Mouse (Mus musculus): Measurements from ENCODE around the gene Mea1.

Mea1 gene

DNA sequence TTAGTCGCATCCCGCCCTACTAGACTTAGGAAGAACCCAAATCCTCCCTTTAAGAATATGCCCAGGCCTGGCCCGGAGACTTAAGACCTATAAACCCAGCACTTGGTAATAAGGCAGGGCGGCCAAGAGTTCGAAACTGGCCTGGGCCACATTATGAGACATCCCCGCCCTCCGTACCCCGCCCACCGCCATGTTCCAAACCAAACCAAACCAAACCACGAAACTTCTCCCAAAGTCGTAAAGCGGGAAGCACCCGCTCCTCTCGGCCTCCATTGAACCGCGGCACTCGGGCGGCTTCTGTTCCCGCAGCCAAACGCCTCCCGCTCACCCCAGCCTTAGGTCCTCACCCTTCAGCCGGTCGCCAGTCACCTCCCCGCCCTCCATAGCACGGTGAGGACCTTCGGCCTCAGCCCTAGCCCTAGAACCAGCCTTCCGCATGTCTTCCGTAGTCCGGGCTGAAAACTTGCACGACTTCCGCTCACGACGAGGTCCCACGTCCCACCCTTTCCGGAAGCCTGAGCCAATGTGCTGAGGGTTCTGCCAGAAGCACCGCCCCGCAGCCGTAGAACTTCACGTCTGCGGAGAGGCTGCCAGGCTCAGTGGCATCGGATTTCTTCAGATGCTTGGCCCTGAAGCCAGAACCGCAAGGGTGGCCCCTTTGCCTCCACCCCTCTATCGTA lies 4.6 kb upstream of the Mea1 start, which contains the start of gene Rrp36:
Gene Rrp36, minus strand, starts transcription at position 503 of the 680 bp plus-strand sequence.
- DNase-seq: peak; percentile 93 to 97

DNA sequence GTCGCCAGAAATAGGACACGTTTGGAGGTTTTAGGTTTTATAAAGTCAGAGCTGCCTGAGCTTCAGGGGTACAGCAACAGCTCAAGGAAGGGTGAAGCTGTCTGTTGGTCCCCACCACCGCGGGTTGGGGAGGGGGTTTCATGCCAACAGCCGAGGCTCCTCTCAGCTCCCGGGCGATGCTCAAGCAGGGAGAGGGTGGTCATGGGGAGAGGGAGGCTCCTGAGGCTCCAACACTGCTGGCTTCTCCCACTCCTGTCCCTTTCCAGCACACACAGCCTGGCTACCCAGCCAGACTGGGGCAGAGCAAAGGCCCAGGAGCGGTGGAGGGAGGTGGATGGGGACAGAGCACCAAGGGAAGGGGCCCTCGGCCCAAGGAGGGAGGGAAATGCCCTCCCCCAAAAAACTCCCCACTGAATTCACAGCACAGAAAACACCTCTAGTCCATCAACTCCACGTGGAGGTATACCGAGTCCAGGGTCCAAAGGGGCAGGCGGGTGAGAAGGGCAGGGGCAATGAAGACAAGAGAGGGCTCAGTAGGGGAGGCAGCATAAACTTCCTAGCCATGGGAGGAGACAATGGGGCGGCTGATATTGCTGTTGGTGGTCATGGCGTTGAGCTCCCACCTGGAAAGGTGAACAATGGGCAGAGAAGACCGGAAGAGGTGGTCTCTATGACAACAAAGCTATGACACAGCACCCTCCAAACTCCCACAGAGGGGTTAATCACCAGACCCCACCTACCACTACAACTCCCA lies 3.9 kb upstream of the Mea1 start:
- peak in 1 of 2 experiments; percentile 61 for DNase-seq

DNA sequence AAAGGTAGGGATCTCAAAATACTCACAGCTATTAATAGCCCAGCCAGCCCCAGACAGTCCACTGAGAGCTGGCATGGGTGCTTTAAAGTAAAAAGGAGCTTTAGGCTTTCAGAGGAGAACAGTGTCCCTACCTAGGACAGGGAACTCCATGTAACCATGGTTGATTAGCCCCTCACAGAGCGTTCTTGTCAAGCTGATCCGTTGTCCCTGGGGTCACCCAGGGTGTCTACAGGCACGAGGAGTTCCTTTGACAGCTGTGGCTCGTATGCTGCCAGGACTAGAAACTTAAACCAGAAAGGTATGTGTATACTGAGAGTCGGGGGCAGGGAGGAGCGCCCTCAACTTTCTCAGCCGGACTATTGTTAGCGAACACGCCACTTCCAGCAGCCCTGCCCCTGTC lies 318 bp downstream of the Mea1 start:
- no peak for DNase-seq

DNA sequence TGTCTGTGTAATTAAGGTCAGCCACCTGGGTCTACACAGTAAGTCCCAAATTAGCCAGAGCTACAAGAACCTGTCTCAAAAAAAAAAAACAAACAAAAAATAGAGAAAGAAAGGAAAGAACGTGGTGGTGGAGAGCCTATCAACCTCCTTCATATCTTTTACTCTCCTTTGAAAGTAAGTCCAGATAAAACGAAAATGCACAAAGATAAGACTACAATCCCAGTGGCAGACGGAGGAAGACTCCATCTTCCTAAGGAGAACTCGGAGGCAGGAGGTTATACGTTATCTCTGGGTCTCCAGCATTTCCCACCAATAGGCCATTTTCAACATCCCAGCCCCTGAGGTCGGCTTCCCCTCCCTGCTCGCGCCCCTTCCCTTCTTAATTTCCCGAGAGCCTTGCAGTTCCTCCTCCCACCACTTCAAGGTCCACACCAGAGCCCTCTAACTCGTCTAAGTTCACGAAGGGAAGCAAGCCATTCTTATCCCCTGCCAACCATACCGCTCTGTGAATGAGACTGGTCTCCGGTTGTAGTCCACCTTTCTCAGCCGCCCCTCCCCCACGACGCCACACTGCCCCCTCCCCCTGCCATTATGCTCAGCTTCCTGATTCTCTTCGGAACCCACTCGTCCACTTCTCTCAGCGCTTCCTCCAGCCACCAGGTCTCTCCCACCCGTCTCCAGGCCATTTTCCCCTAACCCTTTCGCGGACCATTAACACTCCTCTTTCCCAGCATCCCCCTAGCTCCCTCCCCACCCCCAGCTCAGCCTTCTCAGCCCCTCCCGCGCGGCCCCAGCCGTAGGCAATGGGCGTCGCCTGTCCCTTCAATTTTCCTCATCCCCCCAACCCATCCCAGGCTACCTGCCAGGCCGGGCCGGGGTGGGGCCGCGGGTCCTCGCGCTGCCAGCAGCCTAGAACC lies 1.5 kb downstream of the Mea1 start:
- DNase-seq: peak; percentile 60 to 73

DNA sequence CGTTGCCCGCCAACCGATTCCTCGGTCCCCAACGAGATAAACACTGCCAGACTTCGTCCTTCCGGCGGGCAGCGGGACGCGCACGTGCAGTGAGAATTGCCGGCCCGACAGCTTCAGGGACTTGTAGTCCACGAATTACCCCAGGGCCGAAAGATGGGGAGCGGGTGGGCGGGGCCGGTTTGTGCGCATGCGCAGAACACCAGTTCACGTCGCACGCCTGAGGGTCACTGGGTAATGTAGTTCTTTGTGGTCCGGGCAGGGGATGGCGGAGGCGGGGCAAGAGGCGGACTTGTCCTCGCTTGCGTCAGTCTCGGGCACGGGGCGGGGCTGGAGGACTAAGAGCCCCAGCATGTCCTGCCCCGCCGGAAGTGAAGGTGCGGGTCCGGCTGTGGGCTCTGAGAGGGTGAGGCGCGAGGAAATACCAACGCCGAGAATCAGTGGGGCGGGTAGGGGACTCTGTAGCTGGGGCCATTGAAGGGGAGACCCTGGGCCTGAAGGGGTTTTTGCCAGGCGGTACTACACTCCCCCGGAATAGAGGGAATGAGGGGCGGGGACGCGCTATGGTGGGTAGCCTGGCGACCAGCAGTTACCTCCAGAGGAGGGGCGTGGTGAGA lies 2.3 kb downstream of the Mea1 start, which contains the start of gene Klhdc3:
Gene Klhdc3, minus strand, starts transcription at position 155 of the 614 bp plus-strand sequence.
- DNase-seq: peak; percentile 99

DNA sequence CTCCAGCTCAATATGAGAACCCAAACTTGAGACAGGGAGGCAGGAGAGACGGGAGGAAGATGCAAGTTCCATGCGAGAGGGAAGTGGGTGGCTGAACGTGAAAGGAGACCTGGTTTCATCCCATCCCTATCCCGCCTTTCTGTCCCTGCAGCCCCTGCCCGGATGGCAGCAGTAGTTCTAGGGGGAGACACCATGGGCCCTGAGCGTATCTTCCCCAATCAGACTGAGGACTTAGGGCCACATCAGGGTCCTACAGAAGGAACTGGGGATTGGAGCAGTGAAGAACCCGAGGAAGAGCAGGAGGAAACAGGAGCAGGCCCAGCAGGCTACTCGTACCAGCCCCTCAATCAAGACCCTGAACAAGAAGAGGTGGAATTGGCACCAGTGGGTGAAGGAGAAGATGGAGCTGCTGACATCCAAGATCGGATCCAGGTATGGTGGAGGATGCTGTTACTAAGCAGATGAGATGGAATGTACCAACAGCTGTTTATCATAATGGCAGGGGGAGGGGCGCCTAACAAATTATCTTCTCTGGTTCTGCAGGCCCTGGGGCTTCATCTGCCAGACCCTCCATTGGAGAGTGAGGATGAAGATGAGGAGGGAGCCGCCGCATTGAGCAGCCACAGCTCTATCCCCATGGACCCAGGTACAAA lies 3.0 kb downstream of the Mea1 start:
- no peak for DNase-seq

DNA sequence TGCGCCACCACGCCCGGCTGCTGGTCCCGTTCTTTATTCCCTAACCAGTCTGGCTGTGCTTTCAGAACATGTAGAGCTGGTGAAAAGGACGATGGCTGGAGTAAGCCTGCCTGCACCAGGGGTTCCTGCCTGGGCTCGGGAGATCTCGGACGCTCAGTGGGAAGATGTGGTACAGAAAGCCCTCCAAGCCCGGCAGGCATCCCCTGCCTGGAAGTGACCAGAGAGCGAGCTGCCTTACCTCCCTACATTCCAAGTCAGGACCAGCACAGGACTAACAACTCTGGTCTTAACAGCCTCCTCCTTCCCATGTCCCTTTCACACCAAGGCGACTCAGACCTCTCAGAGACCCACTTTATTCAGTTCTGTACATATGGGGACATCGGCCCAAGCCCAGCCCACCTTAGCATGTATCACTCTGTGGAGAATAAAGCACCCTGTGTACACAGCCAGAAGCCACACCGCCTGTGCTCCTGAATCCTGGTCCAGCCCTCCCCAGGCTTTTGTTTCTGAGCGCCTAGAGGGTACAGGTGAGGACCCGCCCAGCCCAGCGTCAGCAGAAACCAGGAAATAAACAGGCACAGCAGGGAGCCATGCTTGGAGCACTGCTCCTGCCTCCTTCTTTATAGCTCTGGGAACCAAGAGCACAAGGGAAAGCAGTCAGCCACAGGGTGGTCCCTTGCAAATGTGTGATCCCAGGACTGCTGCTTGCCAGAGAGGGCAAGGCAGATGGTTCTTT lies 4.2 kb downstream of the Mea1 start:
- DNase-seq: no peak

DNA sequence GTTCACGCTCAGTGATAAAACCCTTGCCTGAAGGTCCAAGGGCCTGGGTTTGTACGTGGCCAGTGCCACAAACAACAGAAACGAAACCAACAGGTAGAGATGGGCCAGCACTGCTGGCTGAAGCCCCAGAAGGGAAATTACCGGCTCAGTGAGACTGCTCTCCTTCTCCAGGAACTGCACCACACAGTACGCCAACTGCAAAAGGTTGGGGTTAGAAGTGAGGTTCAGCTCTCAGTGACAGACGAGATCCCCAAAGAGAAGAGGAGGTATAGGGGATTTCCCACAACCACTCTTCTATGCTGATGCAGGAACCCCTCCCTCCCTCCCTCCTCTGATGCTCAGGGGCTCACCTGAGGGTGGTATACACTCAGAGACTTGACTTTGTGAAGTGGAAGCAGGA lies 7.3 kb downstream of the Mea1 start:
- DNase-seq: no peak

DNA sequence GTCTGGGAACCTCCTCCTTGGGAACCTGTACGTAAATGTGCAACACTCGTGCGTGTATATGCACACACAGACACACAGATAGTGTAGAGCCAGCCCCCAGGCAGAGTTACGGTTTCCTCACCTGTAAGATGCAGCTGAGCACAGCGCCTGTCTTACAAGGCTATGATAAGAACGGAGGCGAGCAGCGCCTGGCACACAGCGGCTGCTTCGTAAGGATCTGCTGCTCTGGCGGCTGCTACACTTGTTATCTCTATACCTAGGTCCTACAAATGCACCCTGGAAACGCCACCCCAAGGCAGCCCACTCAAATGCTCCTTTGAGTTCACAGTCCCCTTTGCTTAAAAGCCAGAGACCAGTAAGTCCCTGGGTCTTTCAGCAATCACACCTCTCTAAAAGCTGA lies 12.1 kb downstream of the Mea1 start:
- no peak for DNase-seq

DNA sequence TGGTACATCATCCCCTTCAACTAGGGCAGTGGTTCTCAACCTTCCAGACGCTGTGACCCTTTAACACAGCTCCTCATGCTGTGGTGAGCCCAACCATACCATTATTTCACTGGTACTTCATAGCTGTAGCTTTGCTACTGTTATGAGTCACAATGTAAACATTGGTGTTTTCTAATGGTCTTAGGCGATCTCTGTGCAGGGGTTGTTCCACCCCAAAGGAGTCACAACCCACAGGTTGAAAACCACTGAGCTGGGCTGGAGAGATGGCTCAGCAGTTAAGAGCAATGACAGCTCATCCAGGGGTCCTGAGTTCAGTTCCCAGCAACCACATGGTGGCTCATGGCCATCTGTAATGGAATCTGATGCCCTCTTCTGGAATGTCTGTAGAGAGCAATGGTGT lies 12.8 kb downstream of the Mea1 start:
- DNase-seq: no peak

DNA sequence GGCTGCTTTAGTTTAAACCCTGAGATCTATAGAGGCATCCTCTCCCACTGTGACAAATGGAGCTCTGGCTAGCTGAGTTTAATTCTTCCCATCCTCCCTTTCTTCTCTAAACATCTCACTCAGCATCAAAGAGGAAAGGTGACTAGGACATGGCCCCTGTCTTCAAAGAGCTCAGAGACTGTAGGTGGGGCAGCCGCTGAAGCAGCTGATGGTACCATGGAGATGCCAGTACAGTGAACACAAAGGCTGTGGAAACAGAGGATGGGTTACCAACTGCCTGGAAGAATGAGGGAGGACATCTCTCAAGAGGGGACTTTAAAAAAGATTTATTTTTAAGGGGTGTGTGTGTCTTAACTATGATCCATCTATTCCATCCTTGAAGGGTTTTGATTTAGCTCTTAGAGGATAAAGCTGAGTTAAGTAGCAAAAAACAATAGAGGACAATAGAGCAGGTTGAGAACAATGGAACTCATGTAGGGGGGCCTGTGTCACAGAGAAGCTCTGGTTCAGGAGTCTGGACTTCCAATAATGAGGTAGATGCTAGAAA lies 16.0 kb downstream of the Mea1 start:
- no peak for DNase-seq

DNA sequence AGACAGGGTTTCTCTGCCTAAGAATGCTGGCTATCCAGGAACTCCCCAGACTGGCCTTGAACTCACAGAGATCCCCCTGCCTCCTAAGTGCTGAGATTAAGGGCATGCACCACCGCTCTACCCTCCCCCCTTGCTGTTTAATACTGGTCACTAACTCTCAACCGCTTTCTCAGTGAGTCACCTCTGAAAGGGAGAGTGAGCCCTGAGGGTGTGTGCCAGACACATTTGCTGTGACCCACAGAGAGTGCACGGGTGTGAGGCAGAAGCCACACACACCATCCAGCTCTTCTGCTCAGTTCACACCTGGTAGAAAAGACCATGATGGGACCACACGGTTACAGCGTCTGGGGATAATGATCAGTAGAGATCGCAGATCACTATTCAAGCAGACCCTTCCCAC lies 19.9 kb downstream of the Mea1 start:
- no peak for DNase-seq

DNA sequence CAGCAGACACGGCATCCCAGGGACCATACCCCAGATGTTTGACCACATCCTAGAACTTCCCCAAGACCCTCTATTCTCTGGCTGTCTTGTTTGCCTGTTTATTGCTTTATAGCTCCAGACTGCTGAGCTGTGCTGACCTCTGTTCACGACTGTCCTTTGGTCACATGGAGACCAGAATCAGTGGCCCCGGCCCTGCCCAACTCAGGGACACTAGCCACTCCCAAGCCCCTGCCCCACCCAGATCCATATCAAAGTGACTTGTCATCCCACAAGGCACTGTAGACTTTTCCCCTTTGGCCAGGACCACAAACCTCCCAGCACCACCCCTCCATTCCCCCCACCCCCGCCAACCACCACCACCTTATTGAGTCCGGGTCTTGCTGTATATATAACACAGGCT lies 20.7 kb downstream of the Mea1 start:
- DNase-seq: no peak

DNA sequence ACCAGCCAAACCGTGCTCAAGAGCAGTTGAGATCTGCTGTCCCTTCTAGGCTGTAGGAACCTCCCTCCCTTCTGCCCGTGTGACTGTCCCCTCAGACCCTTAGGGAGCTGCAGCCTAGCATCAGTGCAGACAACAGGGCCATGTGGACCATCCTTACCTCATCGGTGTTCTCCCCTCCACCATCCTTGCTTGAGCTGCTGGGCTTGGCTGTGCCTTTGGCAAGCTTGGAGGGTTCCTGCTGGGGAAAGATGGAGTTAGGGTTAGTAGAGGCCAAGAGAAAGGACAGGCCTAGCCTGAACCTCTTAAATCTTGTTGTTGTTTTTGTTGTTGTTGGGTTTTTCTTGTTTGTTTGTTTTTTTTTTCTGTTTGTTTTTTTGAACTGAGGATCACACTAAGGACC lies 21.3 kb downstream of the Mea1 start:
- no peak for DNase-seq

DNA sequence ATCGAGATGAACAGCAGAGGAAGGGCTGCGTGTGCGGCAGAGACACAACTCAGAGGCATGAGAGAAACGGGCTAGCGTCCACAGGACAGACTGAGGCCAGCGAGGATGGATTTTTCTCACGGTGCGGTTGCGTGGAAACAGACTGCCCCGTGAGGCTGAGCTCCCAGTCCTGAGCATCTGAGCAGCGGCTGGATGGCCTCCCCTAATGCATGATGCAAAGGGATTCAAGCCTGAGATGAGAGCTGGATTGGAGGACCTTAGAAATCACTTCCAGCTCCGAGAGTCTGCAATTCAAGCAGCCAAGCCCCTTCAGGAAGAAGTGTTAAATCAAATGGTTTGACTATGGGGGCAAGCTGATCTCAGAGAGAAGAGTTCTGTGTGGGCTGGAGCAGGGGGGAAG lies 22.9 kb downstream of the Mea1 start:
- no peak for DNase-seq

DNA sequence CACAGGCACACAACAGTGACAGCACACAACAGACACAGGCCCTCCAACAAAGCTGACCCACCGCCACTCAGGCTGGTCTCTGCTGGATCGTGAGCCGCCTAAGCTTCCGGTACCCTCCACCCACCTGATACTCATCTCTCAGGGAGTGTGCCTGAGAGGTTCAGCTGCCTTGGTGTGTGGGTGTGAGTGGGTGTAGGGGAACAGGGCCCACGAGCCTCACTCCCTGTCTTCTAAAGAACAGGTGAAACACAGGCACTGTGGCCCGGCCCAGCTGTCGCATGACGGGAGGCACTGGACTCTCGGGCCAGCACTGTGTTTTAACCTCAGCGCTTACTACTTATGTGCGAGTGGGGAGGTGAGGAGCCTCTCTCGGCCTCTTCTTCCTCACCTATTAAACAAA lies 23.5 kb downstream of the Mea1 start:
- DNase-seq: no peak

DNA sequence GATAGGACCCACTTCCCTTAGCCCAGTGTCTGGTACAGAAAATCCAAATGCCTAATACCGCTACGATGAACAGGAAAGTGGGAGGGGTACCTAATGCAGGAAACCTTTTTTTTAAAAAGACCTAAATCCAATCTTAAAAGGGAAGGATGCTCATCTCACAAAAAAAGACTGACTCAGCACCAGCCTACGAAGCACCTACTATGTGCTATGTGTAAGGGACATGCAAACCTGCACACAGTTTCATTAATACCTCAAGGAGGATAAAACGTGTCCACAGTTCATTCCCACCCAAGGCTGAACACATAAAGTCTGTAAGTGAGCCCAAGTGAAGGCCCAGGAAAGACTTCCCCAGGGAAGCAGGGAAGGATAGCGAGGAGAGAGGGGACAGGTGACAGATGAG lies 23.9 kb downstream of the Mea1 start:
- DNase-seq: no peak

DNA sequence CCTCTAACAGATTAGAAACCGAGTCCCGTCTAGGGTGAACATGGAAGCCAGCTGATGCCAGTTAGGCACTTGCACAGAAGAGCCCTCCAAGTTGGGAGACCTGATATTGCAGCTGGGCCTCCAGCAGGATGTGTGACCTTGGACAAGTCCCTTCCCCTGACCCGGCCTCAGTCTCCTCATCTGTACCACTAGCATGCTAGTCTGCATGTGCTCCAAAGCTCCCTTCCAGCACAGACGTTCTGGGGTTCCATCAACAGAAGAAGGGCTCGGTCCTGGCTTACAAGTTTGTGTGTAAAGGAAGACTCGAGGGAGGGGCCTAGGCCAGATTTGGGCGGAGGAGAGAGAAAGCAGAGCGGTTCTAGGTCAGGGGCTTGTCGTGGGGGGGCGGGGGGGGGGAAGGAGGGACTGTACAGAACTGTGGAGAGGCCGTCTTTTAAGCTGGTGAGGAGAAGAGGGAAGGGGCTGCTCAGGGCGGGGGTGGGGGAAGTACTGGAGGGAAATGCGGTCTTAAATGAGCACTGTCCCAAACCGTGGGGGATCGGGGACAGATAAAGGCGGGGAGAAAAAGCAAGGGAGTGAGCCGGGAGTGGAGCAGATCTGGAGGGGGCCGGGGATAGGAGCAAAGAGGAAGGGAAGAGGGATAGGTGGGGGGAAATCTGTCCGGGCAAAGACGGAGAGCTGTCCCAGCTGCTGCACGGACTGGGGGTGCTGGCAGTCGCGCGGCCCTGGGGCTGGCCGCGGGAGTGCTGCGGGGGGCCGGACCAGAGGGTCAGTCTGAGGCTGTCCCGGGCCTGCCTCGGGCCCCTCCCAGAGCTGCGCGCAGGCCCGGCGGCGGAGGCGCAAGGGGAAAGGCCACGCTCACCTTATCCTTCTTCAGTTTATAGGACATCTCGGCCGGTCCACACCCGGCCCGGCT lies 25.6 kb downstream of the Mea1 start:
- DNase-seq: no peak

DNA sequence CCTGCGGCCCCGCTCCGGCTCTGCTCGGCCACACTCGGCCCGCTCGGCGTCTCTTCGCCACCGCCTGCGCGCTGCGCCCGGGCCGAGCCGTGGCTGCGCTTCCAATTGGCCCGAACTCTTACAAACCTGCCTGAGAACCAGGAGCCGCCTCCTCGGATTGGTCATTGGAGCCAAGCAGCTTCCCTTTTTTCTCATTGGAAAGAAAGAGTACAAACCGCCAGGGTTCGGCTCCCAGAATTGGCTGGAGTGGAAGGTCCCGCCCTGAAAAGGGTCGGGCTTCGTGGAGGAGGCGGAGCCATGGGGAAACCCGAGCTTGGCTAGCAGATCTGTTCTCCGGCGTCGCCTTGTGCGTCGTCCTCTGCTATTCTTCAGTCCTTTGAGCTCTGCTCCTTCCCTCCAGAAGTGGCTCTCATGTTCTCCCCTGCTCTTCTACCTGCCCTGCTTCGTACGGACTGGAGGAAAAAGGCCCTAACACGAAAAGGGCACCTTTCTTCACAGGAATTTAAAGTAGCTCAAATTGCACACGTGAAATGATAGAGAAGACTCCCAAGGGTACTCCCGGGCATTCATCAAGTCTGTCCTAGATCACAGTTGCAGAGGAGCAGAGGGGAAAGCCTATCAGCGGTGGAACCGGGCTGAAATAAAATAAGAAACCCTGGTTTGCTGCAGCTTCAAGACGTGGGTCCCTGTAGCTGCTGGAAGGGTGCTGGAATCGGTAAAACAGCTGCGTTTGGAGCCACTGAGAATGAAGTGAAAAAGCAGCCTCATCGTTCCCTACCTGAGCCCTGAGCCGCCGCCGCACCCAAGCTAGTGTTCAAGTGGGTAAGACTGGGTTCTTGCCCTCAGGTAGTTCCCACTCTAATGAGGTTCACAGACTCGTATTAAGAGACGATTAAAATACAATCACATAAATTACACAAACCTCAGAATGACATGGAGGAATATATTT lies 26.6 kb downstream of the Mea1 start, which contains the start of gene Ppp2r5d:
Gene Ppp2r5d, minus strand, starts transcription at position 225 of the 949 bp plus-strand sequence.
- DNase-seq: peak; percentile 96 to 98

All from kidney, postnatal 25 days (tissue).